Mouse (Mus musculus): ENCODE data around the gene Olfr458.

DNA sequence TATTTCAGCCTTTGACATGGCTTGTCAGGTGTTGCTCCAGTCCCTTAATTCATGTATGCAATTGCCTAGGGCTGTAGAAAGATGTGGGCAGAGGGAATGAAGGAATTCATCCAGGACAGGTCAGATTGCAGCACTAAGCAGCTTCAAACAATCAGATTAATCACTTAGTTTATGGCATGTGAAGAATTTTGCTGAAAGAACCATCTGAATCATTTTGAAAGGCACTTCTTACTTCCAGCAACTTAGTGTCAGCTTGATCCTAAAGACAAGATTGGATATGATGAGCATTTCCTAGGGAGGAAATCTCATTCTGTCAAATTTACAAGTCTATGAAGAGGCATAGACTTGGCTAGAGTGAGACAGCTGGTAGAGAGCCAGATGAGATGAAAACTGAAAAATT is 44.3 kb upstream of the Olfr458 start:
- TF ChIP-seq POLR2A (IDR thresholded peaks at IDR 0.05; ENCODE audit: low read depth, low read length) = no peak
- TF ChIP-seq CTCF (IDR thresholded peaks at IDR 0.05; ENCODE audit: extremely low read depth, insufficient read depth, insufficient read length, insufficient replicate concordance) = no peak

All from spleen, adult 2 months (tissue).